14 mouse cellular contexts compared by ENCODE assay signal in genomic region chr12:26367361-26367760, GRCm38 (mm10). TPM values are rescaled to one million over a fixed set of nuclear protein-coding genes. Genes with fewer than 3 reads are reported as not detected.
DNase-seq lines count a peak whose midpoint lies in the region; ATAC-seq and TF ChIP-seq lines count a peak whose summit lies in the region.
"Had no signal": no experiment of that assay in that cellular context is flagged by ENCODE, and none has a peak within 500 bp of the region (broad histone marks: within the 10 kb centered on the region; RNA-seq: fewer than 3 reads in every experiment).

No protein-coding gene starts in this region.

- H3K4me2 ChIP-seq in lung, embryonic 15.5 days = no peak overlapping the region
- H3K4me2 ChIP-seq: hindbrain, embryonic 13.5 days had no signal

- DNase-seq in gastrocnemius, adult 2 months = no peak
- DNase-seq in gastrocnemius, postnatal 14 days = no peak
- DNase-seq in lung, postnatal 10 days = no peak
- DNase-seq in heart, postnatal 4 days = peak; percentile 26
- peak; percentile 16 to 52 for DNase-seq in kidney, postnatal 36 days
- DNase-seq in yolk sac, embryonic 10.5 days (ENCODE audit: low spot score) = no peak
- no peak for DNase-seq in layer of hippocampus, postnatal 14 days (ENCODE audit: low spot score in 2 of 2)
- DNase-seq: adrenal gland, postnatal 14 days; cerebellum, postnatal 25 days; spleen, adult 18-20 months; thymus, postnatal 14 days had no signal

- no peak overlapping the region for H3K9ac ChIP-seq in lung, embryonic 15.5 days
- H3K9ac ChIP-seq: hindbrain, embryonic 13.5 days had no signal

- no peaks in the 10 kb centered on the region for H3K27me3 ChIP-seq in lung, embryonic 15.5 days
- H3K27me3 ChIP-seq: hindbrain, embryonic 13.5 days had no signal

- no peaks in the 10 kb centered on the region for H3K9me3 ChIP-seq in lung, embryonic 15.5 days
- H3K9me3 ChIP-seq: hindbrain, embryonic 13.5 days had no signal

- peak overlapping the region; percentile 25 for H3K27ac ChIP-seq in gastrocnemius, adult 2 months
- H3K27ac ChIP-seq in lung, embryonic 15.5 days = 0 out of 2 replicates have a peak overlapping the region, but pooled peaks have one; percentile 38
- H3K27ac ChIP-seq: hindbrain, embryonic 13.5 days had no signal

- intact Hi-C loops in gastrocnemius, adult 2 months (cut with DNase I) = no loop called here
- intact Hi-C loops in gastrocnemius, postnatal 14 days (cut with DNase I; ENCODE audit: low total_unique reads) = no loop called here

- TF ChIP-seq CTCF in gastrocnemius, adult 2 months (IDR thresholded peaks at IDR 0.05) = no peak

- 77% methylated on average over 2 of the region's 2 CpGs for WGBS in lung, embryonic 15.5 days

- ATAC-seq in lung, embryonic 15.5 days (ENCODE audit: borderline replicate concordance, extremely low read depth, low FRiP score, low TSS enrichment) = 0 out of 2 replicates have a peak, but pooled peaks have one; percentile 25
- ATAC-seq: intestine, postnatal 0 days had no signal

- no peaks in the 10 kb centered on the region for H3K36me3 ChIP-seq in lung, embryonic 15.5 days

- no peak overlapping the region for H3K4me3 ChIP-seq in gastrocnemius, adult 2 months
- no peak overlapping the region for H3K4me3 ChIP-seq in lung, embryonic 15.5 days
- H3K4me3 ChIP-seq: hindbrain, embryonic 13.5 days had no signal

- H3K4me1 ChIP-seq in lung, embryonic 15.5 days = peaks cover 35% of the 10 kb centered on the region

RNA-seq across cellular contexts. Expression of gene Rnf144a, which starts 47.7 kb away (rescaled TPM):
- total RNA-seq in gastrocnemius, adult 2 months (2021) = 1 to 10 TPM; 3.3 to 4.6 TPM
- 10 to 100 TPM; 18.7 to 22.9 TPM for total RNA-seq in gastrocnemius, postnatal 14 days (2021)
- polyA plus RNA-seq in lung, embryonic 15.5 days (2015; fragmentation: Nextera tagmentation; extraction: Ambion mirVana) = 50.5 and 52.7 TPM in 2 replicates
- total RNA-seq in heart, postnatal 4 days (2021) = 10 to 100 TPM; 33.6 to 39.6 TPM
- total RNA-seq in layer of hippocampus, postnatal 14 days (2021) = 10 to 100 TPM; 35.3 to 39.0 TPM

Comparison
In these comparisons a context has a peak if more than half of its experiments do, and no peak if none do; other contexts are left out.
1. DNase-seq: peak in heart, postnatal 4 days (single experiment) and kidney, postnatal 36 days (2 of 2); none in gastrocnemius, adult 2 months (single experiment), gastrocnemius, postnatal 14 days (single experiment), lung, postnatal 10 days (single experiment), yolk sac, embryonic 10.5 days (single experiment) and layer of hippocampus, postnatal 14 days (0 of 2).